Mouse (Mus musculus) thymus, adult 18-20 months (tissue): ENCODE data around the gene Fam71b.
A peak's percentile ranks its signal among the peaks of the same experiment; 100 is the strongest.
"Not testable (repeated sequence)": the region's sequence is repeated elsewhere in the genome, so short reads cannot be mapped to it uniquely, and the experiment has no call there.

Source experiments
- DNase-seq, 2 experiments: peaks; one replicate each; pipeline ENCODE4 v3.0.0; 2022; ENCODE audit warnings: mixed read lengths in 2 of 2

The Fam71b gene

GRCm38 (mm10) chr11:46384925-46385324 is 11.4 kb upstream of the Fam71b start:
- DNase-seq: no peak

- DNase-seq: no peak
Measured at GRCm38 (mm10) chr11:46386556-46386955, 9.8 kb upstream of the Fam71b start.

GRCm38 (mm10) chr11:46387061-46387460 is 9.3 kb upstream of the Fam71b start:
- no peak for DNase-seq

GRCm38 (mm10) chr11:46388438-46388837 is 7.9 kb upstream of the Fam71b start:
- no peak for DNase-seq

- peak; percentile 66 to 83 for DNase-seq
Measured at GRCm38 (mm10) chr11:46389336-46390117, 6.8 kb upstream of the Fam71b start, which contains the start of gene Itk. TSS of gene Itk (minus strand) at chr11:46389515.

GRCm38 (mm10) chr11:46390621-46391020 is 5.7 kb upstream of the Fam71b start:
- no peak for DNase-seq

- DNase-seq: no peak
Measured at GRCm38 (mm10) chr11:46392890-46393289, 3.5 kb upstream of the Fam71b start.

GRCm38 (mm10) chr11:46393413-46393812 is 2.9 kb upstream of the Fam71b start:
- no peak for DNase-seq

- no peak for DNase-seq
Measured at GRCm38 (mm10) chr11:46395088-46395487, 1.3 kb upstream of the Fam71b start.

- peak in 1 of 2 experiments; percentile 67 for DNase-seq
Measured at GRCm38 (mm10) chr11:46395698-46396097, 661 bp upstream of the Fam71b start.

GRCm38 (mm10) chr11:46396860-46397179 is 461 bp downstream of the Fam71b start:
- no peak for DNase-seq

GRCm38 (mm10) chr11:46397900-46398299 is 1.5 kb downstream of the Fam71b start:
- no peak for DNase-seq

- no peak for DNase-seq
Measured at GRCm38 (mm10) chr11:46398473-46398872, 2.1 kb downstream of the Fam71b start.

GRCm38 (mm10) chr11:46398933-46399383 is 2.6 kb downstream of the Fam71b start:
- peak in 1 of 2 experiments; percentile 68 for DNase-seq

- no peak for DNase-seq
Measured at GRCm38 (mm10) chr11:46401555-46401954, 5.2 kb downstream of the Fam71b start.

- DNase-seq: peak; percentile 37 to 72
Measured at GRCm38 (mm10) chr11:46404986-46405385, 8.6 kb downstream of the Fam71b start.

- DNase-seq: no peak
Measured at GRCm38 (mm10) chr11:46406721-46407120, 10.4 kb downstream of the Fam71b start.

GRCm38 (mm10) chr11:46410018-46410563 is 13.7 kb downstream of the Fam71b start:
- DNase-seq: no peak

- DNase-seq: no peak
Measured at GRCm38 (mm10) chr11:46418438-46418837, 22.1 kb downstream of the Fam71b start.

GRCm38 (mm10) chr11:46418860-46419259 is 22.5 kb downstream of the Fam71b start:
- DNase-seq: no peak

GRCm38 (mm10) chr11:46421086-46421888 is 24.9 kb downstream of the Fam71b start:
- DNase-seq: peak in 1 of 2 experiments; percentile 70

- DNase-seq: not testable (repeated sequence)
Measured at GRCm38 (mm10) chr11:46428131-46428530, 31.8 kb downstream of the Fam71b start.

GRCm38 (mm10) chr11:46430123-46430522 is 33.8 kb downstream of the Fam71b start:
- no peak for DNase-seq

- peak; percentile 48 to 70 for DNase-seq
Measured at GRCm38 (mm10) chr11:46431129-46431528, 34.8 kb downstream of the Fam71b start.
